Mouse (Mus musculus): ENCODE results near the gene Rfx7. TPM values are rescaled to one million over a fixed set of nuclear protein-coding genes. Genes with fewer than 3 reads are reported as not detected.
A peak's percentile ranks its signal among the peaks of the same experiment; 100 is the strongest.

Rfx7 gene
- 41.5 and 48.2 TPM in 2 replicates for total RNA-seq (2014; rRNA removed)
- polyA plus RNA-seq (2015; fragmentation: Nextera tagmentation; extraction: Ambion mirVana), result 9.3 and 12.2 TPM in 2 replicates

DNA sequence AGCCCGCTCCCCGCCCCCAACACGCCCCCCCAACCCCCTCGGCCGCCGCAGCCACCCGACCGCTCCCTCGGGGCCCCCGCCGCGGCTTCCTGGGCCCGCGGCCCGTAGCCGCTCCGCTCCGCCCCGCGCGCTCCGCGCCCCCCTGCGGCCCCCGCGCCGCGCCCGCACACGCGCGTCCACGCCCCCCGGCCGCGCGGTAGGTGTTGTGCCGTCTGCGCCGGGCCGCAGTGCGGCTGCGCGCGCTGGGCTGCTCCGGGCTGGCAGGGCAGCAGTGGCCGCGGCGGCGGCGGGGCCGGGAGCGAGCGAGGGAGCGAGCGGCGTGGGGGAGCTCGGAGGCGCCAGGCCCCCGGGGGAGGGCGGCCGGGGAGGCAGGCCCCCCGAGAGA lies at the start of gene Rfx7:
Gene Rfx7 (plus strand): TSS at position 245 of the 385 bp plus-strand sequence.
- Histone ChIP-seq H3K27me3 (ENCODE audit: insufficient read depth, low read length) (no peaks in the 10 kb centered on the region), H3K9me3 (ENCODE audit: low read length) (no peaks in the 10 kb centered on the region), H3K9ac (replicated peaks; ENCODE audit: low read length, poor library complexity, severe bottlenecking) (peak within 1 kb of the TSS; percentile 91), H3K4me2 (ENCODE audit: low read depth, low read length, poor library complexity, severe bottlenecking) (peak within 1 kb of the TSS; percentile 63), H3K36me3 (ENCODE audit: insufficient read depth, low read length) (no peaks in the 10 kb centered on the region), H3K27ac (ENCODE audit: low read depth, low read length) (peak within 1 kb of the TSS; percentile 100), H3K4me3 (ENCODE audit: low read depth, low read length) (peak within 1 kb of the TSS; percentile 90), H3K4me1 (ENCODE audit: insufficient read depth, low read length) (peaks cover 5% of the 10 kb centered on the region)
- no peak for TF ChIP-seq CTCF (IDR thresholded peaks at IDR 0.05)
- peak; percentile 91 for DNase-seq (ENCODE audit: low spot score)
- peak; percentile 91 for ATAC-seq (ENCODE audit: low FRiP score)
- WGBS, result 10% methylated on average over 27 of the region's 63 CpGs

- no peak overlapping the region for H3K9ac ChIP-seq (replicated peaks; ENCODE audit: low read length, poor library complexity, severe bottlenecking)
- H3K27ac ChIP-seq (ENCODE audit: low read depth, low read length), result no peak overlapping the region
- no peaks in the 10 kb centered on the region for H3K9me3 ChIP-seq (ENCODE audit: low read length)
- DNase-seq (ENCODE audit: low spot score) (no peak), ATAC-seq (ENCODE audit: low FRiP score) (no peak)
- no peak overlapping the region for H3K4me3 ChIP-seq (ENCODE audit: low read depth, low read length)
- TF ChIP-seq CTCF (IDR thresholded peaks at IDR 0.05), result no peak
- no peaks in the 10 kb centered on the region for H3K27me3 ChIP-seq (ENCODE audit: insufficient read depth, low read length)
- H3K4me1 ChIP-seq (ENCODE audit: insufficient read depth, low read length), result no peaks in the 10 kb centered on the region; the same call in 1 of the 2 replicates
- no peak overlapping the region for H3K4me2 ChIP-seq (ENCODE audit: low read depth, low read length, poor library complexity, severe bottlenecking)
- H3K36me3 ChIP-seq (ENCODE audit: insufficient read depth, low read length), result peaks cover 6% of the 10 kb centered on the region; the same call in 1 of the 2 replicates
Measured at GRCm38 (mm10) chr9:72488523-72488922, 43.5 kb upstream of the Rfx7 start.

GRCm38 (mm10) chr9:72489131-72489530 lies 42.9 kb upstream of the Rfx7 start:
- H3K4me1 ChIP-seq (ENCODE audit: insufficient read depth, low read length), result no peaks in the 10 kb centered on the region; the same call in 1 of the 2 replicates
- ATAC-seq (ENCODE audit: low FRiP score) (no peak), DNase-seq (ENCODE audit: low spot score) (no peak)
- no peak for TF ChIP-seq CTCF (IDR thresholded peaks at IDR 0.05)
- peaks cover 2% of the 10 kb centered on the region; the same call in 1 of the 2 replicates for H3K36me3 ChIP-seq (ENCODE audit: insufficient read depth, low read length)
- H3K9me3 ChIP-seq (ENCODE audit: low read length), result no peaks in the 10 kb centered on the region
- H3K4me2 ChIP-seq (ENCODE audit: low read depth, low read length, poor library complexity, severe bottlenecking), result no peak overlapping the region
- H3K27me3 ChIP-seq (ENCODE audit: insufficient read depth, low read length), result no peaks in the 10 kb centered on the region
- no peak overlapping the region for H3K4me3 ChIP-seq (ENCODE audit: low read depth, low read length)
- no peak overlapping the region for H3K27ac ChIP-seq (ENCODE audit: low read depth, low read length)
- WGBS, result 93% methylated on average over 5 of the region's 5 CpGs
- no peak overlapping the region for H3K9ac ChIP-seq (replicated peaks; ENCODE audit: low read length, poor library complexity, severe bottlenecking)

DNA sequence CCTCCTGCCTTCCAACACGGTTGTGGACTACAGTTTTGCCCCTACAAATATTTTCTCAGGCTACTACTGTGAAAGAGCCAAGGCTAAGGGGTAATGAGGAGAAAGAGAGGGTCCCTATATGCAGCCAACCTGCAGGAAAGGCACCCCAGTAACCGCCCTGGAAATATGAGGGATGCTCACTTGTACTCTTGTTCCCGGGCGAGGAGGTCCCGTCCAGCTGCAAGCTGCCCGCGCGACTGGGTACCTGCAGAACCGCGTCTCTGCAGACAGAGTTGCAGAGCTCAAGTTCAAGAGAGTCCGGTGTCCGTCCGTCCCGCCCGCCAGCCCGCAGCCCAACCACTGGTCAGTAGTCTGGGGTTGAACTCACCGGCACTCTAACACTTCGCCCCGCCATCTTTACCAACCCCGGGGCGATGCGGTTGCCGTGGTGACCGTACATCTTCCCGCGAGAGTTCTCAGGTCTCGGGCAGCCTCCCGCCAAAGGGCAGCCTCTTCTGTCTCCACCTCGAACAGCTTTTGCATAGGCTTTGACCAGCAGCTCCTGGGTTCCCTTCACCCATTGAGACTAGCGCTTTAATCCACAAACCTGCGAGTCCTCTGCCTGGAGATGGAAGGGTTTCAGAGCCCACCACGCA lies 40.4 kb upstream of the Rfx7 start:
- Histone ChIP-seq H3K27ac (ENCODE audit: low read depth, low read length) (peak overlapping the region; percentile 84), H3K9ac (replicated peaks; ENCODE audit: low read length, poor library complexity, severe bottlenecking) (peak overlapping the region; percentile 75), H3K4me2 (ENCODE audit: low read depth, low read length, poor library complexity, severe bottlenecking) (peak overlapping the region; percentile 60), H3K4me3 (ENCODE audit: low read depth, low read length) (peak overlapping the region; percentile 61), H3K27me3 (ENCODE audit: insufficient read depth, low read length) (no peaks in the 10 kb centered on the region), H3K4me1 (ENCODE audit: insufficient read depth, low read length) (no peaks in the 10 kb centered on the region; the same call in 1 of the 2 replicates), H3K36me3 (ENCODE audit: insufficient read depth, low read length) (no peaks in the 10 kb centered on the region; the same call in 1 of the 2 replicates), H3K9me3 (ENCODE audit: low read length) (no peaks in the 10 kb centered on the region)
- under 1% methylated on average over 32 of the region's 32 CpGs for WGBS
- ATAC-seq (ENCODE audit: low FRiP score) (peak; percentile 95), DNase-seq (ENCODE audit: low spot score) (peak; percentile 93)
- TF ChIP-seq CTCF (IDR thresholded peaks at IDR 0.05), result no peak

DNA sequence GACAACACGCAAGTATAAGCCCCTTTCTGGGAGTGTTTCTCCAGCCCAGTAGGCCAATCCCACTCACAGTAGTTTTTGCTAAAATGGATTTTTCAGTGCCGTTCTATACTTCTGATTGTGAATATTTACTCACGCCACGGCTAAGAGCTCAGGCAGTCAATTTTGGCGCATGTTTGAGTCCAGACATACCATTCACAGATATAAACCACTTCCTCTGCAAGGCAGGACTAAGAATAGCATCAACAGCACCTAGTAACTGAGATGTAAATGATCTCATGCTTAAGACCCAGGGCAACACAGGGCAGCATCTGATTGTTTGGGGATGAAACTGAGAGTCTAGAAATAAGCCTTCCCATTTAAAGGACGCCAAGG lies 39.9 kb upstream of the Rfx7 start, which contains the start of gene Tex9:
Gene Tex9 (minus strand): TSS at position 19 of the 372 bp plus-strand sequence.
- no peaks in the 10 kb centered on the region for H3K27me3 ChIP-seq (ENCODE audit: insufficient read depth, low read length)
- peak within 1 kb of the TSS; percentile 61 for H3K4me3 ChIP-seq (ENCODE audit: low read depth, low read length)
- H3K4me1 ChIP-seq (ENCODE audit: insufficient read depth, low read length), result no peaks in the 10 kb centered on the region; the same call in 1 of the 2 replicates
- ATAC-seq (ENCODE audit: low FRiP score), result peak; percentile 63
- WGBS, result 4% methylated on average over 6 of the region's 6 CpGs
- H3K9ac ChIP-seq (replicated peaks; ENCODE audit: low read length, poor library complexity, severe bottlenecking), result peak within 1 kb of the TSS; percentile 75
- no peaks in the 10 kb centered on the region for H3K9me3 ChIP-seq (ENCODE audit: low read length)
- DNase-seq (ENCODE audit: low spot score), result no peak
- peak within 1 kb of the TSS; percentile 84 for H3K27ac ChIP-seq (ENCODE audit: low read depth, low read length)
- TF ChIP-seq CTCF (IDR thresholded peaks at IDR 0.05), result no peak
- peak within 1 kb of the TSS; percentile 60 for H3K4me2 ChIP-seq (ENCODE audit: low read depth, low read length, poor library complexity, severe bottlenecking)
- no peaks in the 10 kb centered on the region for H3K36me3 ChIP-seq (ENCODE audit: insufficient read depth, low read length)

DNA sequence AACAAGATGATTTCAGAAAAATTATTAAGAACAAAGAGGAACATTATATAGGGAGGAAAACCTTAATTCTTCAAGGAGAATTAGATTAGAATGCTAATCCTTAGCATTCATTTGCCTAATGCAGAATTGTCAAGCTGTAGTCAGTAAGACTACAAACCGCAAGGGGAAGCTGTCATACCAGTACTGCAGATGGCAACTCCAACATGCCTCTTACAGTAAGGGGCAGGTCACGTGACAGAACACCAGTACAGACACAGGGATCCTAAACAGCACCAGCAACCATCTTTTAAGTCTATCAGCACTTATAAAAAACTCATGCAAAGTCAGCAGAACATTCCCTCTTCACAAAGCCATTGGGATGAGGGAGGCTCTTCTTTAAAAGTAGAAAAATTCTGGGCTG lies 38.6 kb upstream of the Rfx7 start:
- H3K4me2 ChIP-seq (ENCODE audit: low read depth, low read length, poor library complexity, severe bottlenecking), result no peak overlapping the region
- H3K27me3 ChIP-seq (ENCODE audit: insufficient read depth, low read length), result no peaks in the 10 kb centered on the region
- no peaks in the 10 kb centered on the region; the same call in 1 of the 2 replicates for H3K4me1 ChIP-seq (ENCODE audit: insufficient read depth, low read length)
- WGBS, result 86% methylated on average over 2 of the region's 2 CpGs
- DNase-seq (ENCODE audit: low spot score) (no peak), ATAC-seq (ENCODE audit: low FRiP score) (no peak)
- H3K9me3 ChIP-seq (ENCODE audit: low read length), result no peaks in the 10 kb centered on the region
- no peak for TF ChIP-seq CTCF (IDR thresholded peaks at IDR 0.05)
- no peak overlapping the region for H3K27ac ChIP-seq (ENCODE audit: low read depth, low read length)
- no peak overlapping the region for H3K9ac ChIP-seq (replicated peaks; ENCODE audit: low read length, poor library complexity, severe bottlenecking)
- H3K36me3 ChIP-seq (ENCODE audit: insufficient read depth, low read length), result no peaks in the 10 kb centered on the region
- no peak overlapping the region for H3K4me3 ChIP-seq (ENCODE audit: low read depth, low read length)

All from midbrain, postnatal 0 days (tissue).